23 mouse cellular contexts compared by ENCODE assay signal in genomic region chr8:122288344-122288743, GRCm38 (mm10). TPM values are rescaled to one million over a fixed set of nuclear protein-coding genes. Genes with fewer than 3 reads are reported as not detected.
DNase-seq lines count a peak whose midpoint lies in the region; ATAC-seq and TF ChIP-seq lines count a peak whose summit lies in the region.
"Had no signal": no experiment of that assay in that cellular context is flagged by ENCODE, and none has a peak within 500 bp of the region (broad histone marks: within the 10 kb centered on the region; RNA-seq: fewer than 3 reads in every experiment).

No protein-coding gene starts in this region.

- H3K4me1 ChIP-seq in heart, embryonic 11.5 days (ENCODE audit: control insufficient read depth, insufficient read depth, low read length) = peaks cover 94% of the 10 kb centered on the region
- peaks cover 32% of the 10 kb centered on the region for H3K4me1 ChIP-seq in lung, embryonic 16.5 days (replicated peaks; ENCODE audit: control insufficient read depth, insufficient read depth, low read length)
- peaks cover 3% of the 10 kb centered on the region; the same call in 1 of the 2 replicates for H3K4me1 ChIP-seq in bone marrow, adult 2 months (ENCODE audit: control insufficient read depth, insufficient read depth, low read length)
- peaks cover 95% of the 10 kb centered on the region for H3K4me1 ChIP-seq in liver, embryonic 15.5 days (replicated peaks)

- no peaks in the 10 kb centered on the region for H3K9me3 ChIP-seq in heart, embryonic 11.5 days (replicated peaks; ENCODE audit: control insufficient read depth, low read length)
- H3K9me3 ChIP-seq in lung, embryonic 16.5 days (ENCODE audit: control insufficient read depth, low read length) = no peaks in the 10 kb centered on the region
- no peaks in the 10 kb centered on the region for H3K9me3 ChIP-seq in liver, embryonic 15.5 days (replicated peaks)
- H3K9me3 ChIP-seq: limb, embryonic 10.5 days; neural tube, embryonic 12.5 days had no signal

- DNase-seq in heart, postnatal 14 days = no peak
- no peak for DNase-seq in lung, postnatal 36 days
- no peak for DNase-seq in right cerebral cortex, postnatal 25 days
- DNase-seq: adrenal gland, postnatal 10 days; B cell, adult 2 months; cerebellum, adult 8-10 months; gastrocnemius, adult 2 months; kidney, postnatal 25 days; lung, postnatal 10 days; midbrain, embryonic 14.5 days; right cerebral cortex, postnatal 14 days; spleen, adult 18-20 months; thymus, postnatal 25 days had no signal

- H3K27ac ChIP-seq in heart, embryonic 11.5 days (ENCODE audit: low read depth, low read length) = peak overlapping the region; percentile 92; the same call in 1 of the 2 replicates
- H3K27ac ChIP-seq in lung, embryonic 16.5 days (ENCODE audit: low read length) = no peak overlapping the region
- H3K27ac ChIP-seq in bone marrow, adult 2 months (ENCODE audit: control insufficient read depth, insufficient read depth, low read depth, low read length, poor library complexity) = peak overlapping the region; percentile 47
- peak overlapping the region; percentile 95 for H3K27ac ChIP-seq in liver, embryonic 15.5 days (replicated peaks)
- H3K27ac ChIP-seq: gastrocnemius, adult 2 months; layer of hippocampus, adult 2 months; limb, embryonic 10.5 days; neural tube, embryonic 12.5 days had no signal

- no peaks in the 10 kb centered on the region for H3K27me3 ChIP-seq in heart, embryonic 11.5 days (ENCODE audit: control insufficient read depth, insufficient read depth, low read length)
- no peaks in the 10 kb centered on the region for H3K27me3 ChIP-seq in lung, embryonic 16.5 days (ENCODE audit: control insufficient read depth, insufficient read depth, low read depth, low read length)
- H3K27me3 ChIP-seq in liver, embryonic 15.5 days = no peaks in the 10 kb centered on the region
- H3K27me3 ChIP-seq: CH12.LX had no signal

- H3K9ac ChIP-seq in heart, embryonic 11.5 days (ENCODE audit: low read depth, low read length) = peak overlapping the region; percentile 61; the same call in 1 of the 2 replicates
- H3K9ac ChIP-seq in lung, embryonic 16.5 days (ENCODE audit: low read length) = peak overlapping the region; percentile 22; the same call in 1 of the 2 replicates
- H3K9ac ChIP-seq in liver, embryonic 15.5 days = peak overlapping the region; percentile 99
- H3K9ac ChIP-seq: neural tube, embryonic 12.5 days had no signal

- TF ChIP-seq CTCF in bone marrow, adult 2 months (IDR thresholded peaks at IDR 0.05; ENCODE audit: control insufficient read depth, insufficient read depth, low read length) = no peak

- H3K4me2 ChIP-seq in heart, embryonic 11.5 days = peak overlapping the region; percentile 99
- no peak overlapping the region for H3K4me2 ChIP-seq in lung, embryonic 16.5 days (ENCODE audit: low read depth, low read length)
- H3K4me2 ChIP-seq in liver, embryonic 15.5 days = peak overlapping the region; percentile 96
- H3K4me2 ChIP-seq: neural tube, embryonic 12.5 days had no signal

- TF ChIP-seq POLR2A in bone marrow, adult 2 months (IDR thresholded peaks at IDR 0.05; ENCODE audit: borderline replicate concordance, control insufficient read depth, low read depth, low read length) = no peak

- ATAC-seq in heart, embryonic 11.5 days (replicated peaks; ENCODE audit: insufficient number of reproducible peaks, low FRiP score, low TSS enrichment) = no peak
- ATAC-seq in lung, embryonic 16.5 days (ENCODE audit: low read depth) = no peak
- ATAC-seq in liver, embryonic 15.5 days (ENCODE audit: insufficient read depth) = no peak
- ATAC-seq: activated CD4-positive, CD25-positive, alpha-beta regulatory T cell, adult 4 months; intestine, postnatal 0 days had no signal

- 0 out of 2 replicates have a peak, but pooled peaks cover 4% of the 10 kb centered on the region for H3K36me3 ChIP-seq in heart, embryonic 11.5 days (ENCODE audit: control insufficient read depth, insufficient read depth, low read length)
- H3K36me3 ChIP-seq in lung, embryonic 16.5 days (ENCODE audit: control insufficient read depth, insufficient read depth, low read length) = no peaks in the 10 kb centered on the region
- H3K36me3 ChIP-seq in liver, embryonic 15.5 days (replicated peaks) = peaks cover 67% of the 10 kb centered on the region
- H3K36me3 ChIP-seq: limb, embryonic 10.5 days; neural tube, embryonic 12.5 days had no signal

- no peak overlapping the region; the same call in 1 of the 2 replicates for H3K4me3 ChIP-seq in heart, embryonic 11.5 days (ENCODE audit: low read depth, low read length)
- no peak overlapping the region for H3K4me3 ChIP-seq in lung, embryonic 16.5 days (ENCODE audit: low read length)
- H3K4me3 ChIP-seq in bone marrow, adult 2 months (replicated peaks; ENCODE audit: control insufficient read depth, low read depth, low read length) = no peak overlapping the region
- H3K4me3 ChIP-seq in liver, embryonic 15.5 days (replicated peaks) = peak overlapping the region; percentile 100
- H3K4me3 ChIP-seq: gastrocnemius, adult 2 months; layer of hippocampus, adult 2 months; limb, embryonic 10.5 days; neural tube, embryonic 12.5 days had no signal

- WGBS in heart, embryonic 11.5 days (ENCODE audit: insufficient replicate concordance) = 78% methylated on average over 3 of the region's 3 CpGs
- WGBS in lung, embryonic 16.5 days = 55% methylated on average over 3 of the region's 3 CpGs
- WGBS in bone marrow, adult 2 months = 51% methylated on average over 3 of the region's 3 CpGs
- WGBS in liver, embryonic 15.5 days (ENCODE audit: insufficient replicate concordance) = 49% methylated on average over 3 of the region's 3 CpGs

- intact Hi-C loops in heart, postnatal 14 days (cut with DNase I) = no loop called here

RNA-seq across cellular contexts. Expression of gene Zfpm1, which starts 6.4 kb away (rescaled TPM):
- 6.9 and 7.9 TPM in 2 replicates for polyA plus RNA-seq in heart, embryonic 11.5 days (2014; fragmentation: Nextera tagmentation; extraction: Ambion mirVana)
- total RNA-seq in heart, postnatal 14 days (2021) = 10 to 100 TPM; 25.5 to 26.9 TPM
- 0.82 and 1.2 TPM in 2 replicates for polyA plus RNA-seq in lung, embryonic 16.5 days (2015; fragmentation: Nextera tagmentation; extraction: Ambion mirVana)
- 125 and 324 TPM in 2 replicates for polyA plus RNA-seq in bone marrow, adult 2 months (2011; ENCODE audit: insufficient read depth, insufficient read length, low replicate concordance, missing spikeins)
- polyA plus RNA-seq in liver, embryonic 15.5 days (2015; fragmentation: Nextera tagmentation; extraction: Ambion mirVana) = 12.0 and 14.9 TPM in 2 replicates

Comparison
In these comparisons a context has a peak if more than half of its experiments do, and no peak if none do; other contexts are left out.
1. H3K9ac ChIP-seq: peak in every context shown above with its lines; median percentile 99 in liver, embryonic 15.5 days; 61 in heart, embryonic 11.5 days; 22 in lung, embryonic 16.5 days.